ENCODE assay signal across 11 mouse cellular contexts in genomic region chr2:131129836-131130235, GRCm38 (mm10). TPM values are rescaled to one million over a fixed set of nuclear protein-coding genes. Genes with fewer than 3 reads are reported as not detected.
DNase-seq lines count a peak whose midpoint lies in the region; ATAC-seq and TF ChIP-seq lines count a peak whose summit lies in the region.
"Had no signal": no experiment of that assay in that cellular context is flagged by ENCODE, and none has a peak within 500 bp of the region (broad histone marks: within the 10 kb centered on the region; RNA-seq: fewer than 3 reads in every experiment).

No protein-coding gene starts in this region.

- no peaks in the 10 kb centered on the region for H3K27me3 ChIP-seq in forebrain, embryonic 15.5 days

- no peak overlapping the region for H3K4me3 ChIP-seq in layer of hippocampus, adult 2 months
- H3K4me3 ChIP-seq in forebrain, embryonic 15.5 days = no peak overlapping the region

- H3K9me3 ChIP-seq in forebrain, embryonic 15.5 days = no peaks in the 10 kb centered on the region

- peak overlapping the region; percentile 46; the same call in 1 of the 2 replicates for H3K27ac ChIP-seq in layer of hippocampus, adult 2 months
- H3K27ac ChIP-seq in forebrain, embryonic 15.5 days (replicated peaks) = no peak overlapping the region
- H3K27ac ChIP-seq: kidney, postnatal 0 days had no signal

- no peaks in the 10 kb centered on the region for H3K36me3 ChIP-seq in forebrain, embryonic 15.5 days

- 86% methylated on average over 5 of the region's 5 CpGs for WGBS in forebrain, embryonic 15.5 days

- H3K4me1 ChIP-seq in forebrain, embryonic 15.5 days = peaks cover 8% of the 10 kb centered on the region

- no peak for DNase-seq in layer of hippocampus, adult 2 months (ENCODE audit: low spot score in 2 of 2)
- DNase-seq in layer of hippocampus, postnatal 36 days = no peak
- peak; percentile 15 for DNase-seq in heart, postnatal 4 days
- peak; percentile 74 for DNase-seq in lung, postnatal 36 days
- no peak for DNase-seq in left cerebral cortex, adult 9 months (ENCODE audit: low spot score in 2 of 2)
- DNase-seq: retina, postnatal 1 day had no signal

- peak; percentile 71 for ATAC-seq in erythroblast, adult 5-6 weeks (replicated peaks; ENCODE audit: low FRiP score, poor library complexity, severe bottlenecking)
- ATAC-seq in forebrain, embryonic 15.5 days (replicated peaks) = no peak

- H3K4me2 ChIP-seq in forebrain, embryonic 15.5 days (replicated peaks) = no peak overlapping the region

- no peak for TF ChIP-seq CTCF in layer of hippocampus, adult 2 months (conservative IDR thresholded peaks at IDR 0.05)

- H3K9ac ChIP-seq in forebrain, embryonic 15.5 days (replicated peaks) = no peak overlapping the region

RNA-seq across cellular contexts. Expression of gene Hspa12b, which starts 2.8 kb away (rescaled TPM):
- total RNA-seq in layer of hippocampus, adult 2 months (2021) = 1 to 10 TPM; 9.1 to 9.5 TPM
- total RNA-seq in layer of hippocampus, postnatal 36 days (2021) = 1 to 10 TPM; 7.5 to 9.1 TPM
- total RNA-seq in erythroblast, adult 5-6 weeks (2015; ENCODE audit: low replicate concordance) = not detected in 2 replicates
- 0.14 TPM in 1 of 2 replicates, not detected in the other for total RNA-seq in erythroblast, adult 5-6 weeks (2017; ENCODE audit: low replicate concordance)
- total RNA-seq in heart, postnatal 4 days (2021) = 10 to 100 TPM; 40.3 to 40.6 TPM
- 3.7 TPM in 2 replicates for polyA plus RNA-seq in forebrain, embryonic 15.5 days (2015; fragmentation: Nextera tagmentation; extraction: Ambion mirVana)

RNA-seq across cellular contexts. Expression of gene Gm11037, which starts 3.5 kb away (rescaled TPM):
- total RNA-seq in layer of hippocampus, adult 2 months (2021) = not detected
- not detected for total RNA-seq in layer of hippocampus, postnatal 36 days (2021)
- total RNA-seq in erythroblast, adult 5-6 weeks (2015; ENCODE audit: low replicate concordance) = not detected in 2 replicates
- not detected in 2 replicates for total RNA-seq in erythroblast, adult 5-6 weeks (2017; ENCODE audit: low replicate concordance)
- not detected for total RNA-seq in heart, postnatal 4 days (2021)
- not detected in 2 replicates for polyA plus RNA-seq in forebrain, embryonic 15.5 days (2015; fragmentation: Nextera tagmentation; extraction: Ambion mirVana)
- total RNA-seq: heart, postnatal 36 days; liver, adult 2 months had no signal
- polyA plus RNA-seq: kidney, postnatal 0 days; liver, adult 2 months had no signal

RNA-seq across cellular contexts. Expression of gene 1700037H04Rik, which starts 30.0 kb away (rescaled TPM):
- 10 to 100 TPM; 46.0 to 46.7 TPM for total RNA-seq in layer of hippocampus, adult 2 months (2021)
- total RNA-seq in layer of hippocampus, postnatal 36 days (2021) = 10 to 100 TPM; 51.3 to 51.8 TPM
- 77.1 and 92.0 TPM in 2 replicates for total RNA-seq in erythroblast, adult 5-6 weeks (2015; ENCODE audit: low replicate concordance)
- 33.9 and 49.3 TPM in 2 replicates for total RNA-seq in erythroblast, adult 5-6 weeks (2017; ENCODE audit: low replicate concordance)
- 10 to 100 TPM; 23.4 to 26.0 TPM for total RNA-seq in heart, postnatal 4 days (2021)
- 88.7 and 95.4 TPM in 2 replicates for polyA plus RNA-seq in forebrain, embryonic 15.5 days (2015; fragmentation: Nextera tagmentation; extraction: Ambion mirVana)

RNA-seq across cellular contexts. Expression of gene Siglec1, which starts 43.3 kb away (rescaled TPM):
- total RNA-seq in layer of hippocampus, adult 2 months (2021) = under 1 TPM; 0.20 to 0.46 TPM
- under 1 TPM; 0.27 to 0.33 TPM for total RNA-seq in layer of hippocampus, postnatal 36 days (2021)
- 3.3 and 4.8 TPM in 2 replicates for total RNA-seq in erythroblast, adult 5-6 weeks (2015; ENCODE audit: low replicate concordance)
- 1.4 and 1.5 TPM in 2 replicates for total RNA-seq in erythroblast, adult 5-6 weeks (2017; ENCODE audit: low replicate concordance)
- under 1 TPM; 0.52 to 0.79 TPM for total RNA-seq in heart, postnatal 4 days (2021)
- polyA plus RNA-seq in forebrain, embryonic 15.5 days (2015; fragmentation: Nextera tagmentation; extraction: Ambion mirVana) = 0.19 and 0.24 TPM in 2 replicates

RNA-seq across cellular contexts. Expression of gene Cenpb, which starts 50.0 kb away (rescaled TPM):
- 10 to 100 TPM; 72.3 to 78.8 TPM for total RNA-seq in layer of hippocampus, adult 2 months (2021)
- 10 to 100 TPM; 73.9 to 76.5 TPM for total RNA-seq in layer of hippocampus, postnatal 36 days (2021)
- total RNA-seq in erythroblast, adult 5-6 weeks (2015; ENCODE audit: low replicate concordance) = 0.96 and 3.8 TPM in 2 replicates
- 6.4 and 7.7 TPM in 2 replicates for total RNA-seq in erythroblast, adult 5-6 weeks (2017; ENCODE audit: low replicate concordance)
- total RNA-seq in heart, postnatal 4 days (2021) = 10 to 100 TPM; 76.5 to 78.4 TPM
- polyA plus RNA-seq in forebrain, embryonic 15.5 days (2015; fragmentation: Nextera tagmentation; extraction: Ambion mirVana) = 18.8 and 19.7 TPM in 2 replicates

Comparison
In these comparisons a context has a peak if more than half of its experiments do, and no peak if none do; other contexts are left out.
1. DNase-seq: peak in heart, postnatal 4 days (single experiment) and lung, postnatal 36 days (single experiment); none in layer of hippocampus, adult 2 months (0 of 2), layer of hippocampus, postnatal 36 days (0 of 2) and left cerebral cortex, adult 9 months (0 of 2).
2. RNA of gene Hspa12b, which starts 2.8 kb away (total RNA-seq): 40.3 to 40.6 TPM in heart, postnatal 4 days, 9.1 to 9.5 TPM in layer of hippocampus, adult 2 months and 7.5 to 9.1 TPM in layer of hippocampus, postnatal 36 days; 0.14 TPM in erythroblast, adult 5-6 weeks; every median in the first group is over 4 times any median in the second.